Mouse (Mus musculus) liver, embryonic 14 days (tissue): ENCODE results near the gene Olfr1508. TPM values are rescaled to one million over a fixed set of nuclear protein-coding genes. Genes with fewer than 3 reads are reported as not detected.

ENCODE experiments used
- polyA plus RNA-seq: library from polyadenylated mRNA; depleted of rRNA; stranded (reverse); fragments of >200 nt; gene quantifications from 2 replicates; pipeline ENCODE4 v1.2.3, GENCODE M21; 2012; rRNA removed

Olfr1508 gene
- polyA plus RNA-seq = not detected in 2 replicates

GRCm38 (mm10) chr14:52467395-52467794, at the start of gene Olfr1508:
Olfr1508 (minus strand) TSS chr14:52467495.

GRCm38 (mm10) chr14:52495516-52495915, 28.2 kb upstream of the Olfr1508 start, which contains the start of gene Olfr1507:
Olfr1507 (minus strand) TSS chr14:52495749.

GRCm38 (mm10) chr14:52442690-52443089, 24.6 kb downstream of the Olfr1508 start, which contains the start of gene Olfr1509:
Olfr1509 (plus strand) TSS chr14:52442990.

GRCm38 (mm10) chr14:52414273-52414672, 53.0 kb downstream of the Olfr1508 start, which contains the start of gene Olfr1510:
Olfr1510 (minus strand) TSS chr14:52414373.

Other genes starting within 250 kb of the Olfr1508 start
- 12.9 and 15.6 TPM in 2 replicates for gene Chd8, start 209.7 kb downstream of the Olfr1508 start, polyA plus RNA-seq
- gene Tox4, start 188.3 kb downstream of the Olfr1508 start, polyA plus RNA-seq = 9.6 and 11.0 TPM in 2 replicates
- 3.2 TPM in 2 replicates for gene Rab2b, start 187.9 kb downstream of the Olfr1508 start, polyA plus RNA-seq
- 17.1 and 17.7 TPM in 2 replicates for gene Mettl3, start 162.4 kb downstream of the Olfr1508 start, polyA plus RNA-seq
- 0.80 and 0.84 TPM in 2 replicates for gene Sall2, start 138.7 kb downstream of the Olfr1508 start, polyA plus RNA-seq
- not detected in 2 replicates for gene Olfr1513, start 111.1 kb downstream of the Olfr1508 start, polyA plus RNA-seq
- not detected in 2 replicates for gene Olfr1512, start 88.3 kb downstream of the Olfr1508 start, polyA plus RNA-seq
- not detected in 2 replicates for gene Olfr1511, start 70.1 kb downstream of the Olfr1508 start, polyA plus RNA-seq
- gene Olfr1510, start 53.1 kb downstream of the Olfr1508 start, polyA plus RNA-seq = not detected in 2 replicates
- gene Olfr1509, start 24.5 kb downstream of the Olfr1508 start, polyA plus RNA-seq = not detected in 2 replicates
- not detected in 2 replicates for gene Olfr1507, start 28.3 kb upstream of the Olfr1508 start, polyA plus RNA-seq